Mouse (Mus musculus) right cerebral cortex, postnatal 36 days (tissue): ENCODE data around the gene Fam89a.

Source experiments
- DNase-seq, 2 experiments: peaks; one replicate each; pipeline ENCODE4 v3.0.0; 2022; ENCODE audit warnings: low spot score in 2 of 2, mixed read lengths in 1 of 2

Fam89a gene

DNA sequence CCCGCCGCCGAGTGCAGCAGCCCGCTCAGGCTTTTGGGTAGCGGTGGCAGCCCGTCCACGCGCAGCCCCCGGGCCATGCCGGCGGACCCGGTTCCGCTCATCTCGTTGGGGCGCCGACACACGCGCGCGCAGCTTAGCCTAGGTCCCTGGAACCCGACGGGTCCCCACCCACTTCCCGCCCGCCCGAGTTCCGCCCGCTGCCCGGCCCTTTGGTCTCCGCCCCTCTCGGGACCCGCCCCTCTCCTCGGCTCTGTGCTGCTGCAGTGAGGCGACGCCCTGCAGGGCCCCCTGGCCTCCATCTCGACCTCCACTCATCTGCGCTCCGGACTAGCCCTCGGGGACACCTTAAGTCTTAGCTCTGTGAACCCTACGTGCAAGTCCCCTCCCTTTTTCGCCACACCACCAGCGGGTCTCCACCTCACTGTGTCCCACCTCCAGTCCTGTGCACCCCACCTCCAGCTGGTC is at the start of gene Fam89a:
Gene Fam89a (minus strand): TSS at position 124 of the 465 bp plus-strand sequence.
- DNase-seq, result no peak

- no peak for DNase-seq
Measured at GRCm38 (mm10) chr8:124800542-124800941, 48.9 kb upstream of the Fam89a start.

GRCm38 (mm10) chr8:124795781-124796488 is 44.3 kb upstream of the Fam89a start:
- DNase-seq, result no peak

- peak; percentile 63 to 71 for DNase-seq
Measured at GRCm38 (mm10) chr8:124794486-124794780, 42.8 kb upstream of the Fam89a start.

GRCm38 (mm10) chr8:124793661-124794485 is 42.2 kb upstream of the Fam89a start:
- peak in 1 of 2 experiments; percentile 12 for DNase-seq

DNA sequence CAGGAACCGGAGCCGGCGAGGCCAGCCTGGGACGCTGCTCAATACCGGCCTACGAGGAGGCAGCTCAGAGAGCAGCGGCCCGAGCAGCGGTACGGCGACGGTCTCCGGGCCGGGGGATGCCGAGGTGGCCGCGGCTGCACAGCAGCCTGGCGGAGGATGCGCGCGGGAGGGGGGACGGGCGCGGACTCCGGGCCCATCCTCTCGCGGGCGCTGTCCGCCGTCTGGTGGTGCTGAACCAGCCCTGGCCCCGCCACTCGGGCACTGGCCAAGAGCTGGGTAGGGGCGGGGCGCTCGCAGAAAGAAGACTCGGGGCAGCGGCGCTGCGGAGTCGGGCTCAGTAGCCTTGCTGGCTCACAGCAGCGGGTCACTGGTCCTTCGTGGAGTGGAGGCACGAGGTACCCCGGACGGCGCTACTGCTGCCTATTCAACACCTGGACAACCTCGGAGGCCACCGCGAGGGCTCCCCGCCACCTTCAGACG is 41.6 kb upstream of the Fam89a start:
- peak; percentile 33 to 45 for DNase-seq

GRCm38 (mm10) chr8:124792708-124793107 is 41.1 kb upstream of the Fam89a start, which contains the start of gene Trim67:
Trim67 (plus strand) TSS chr8:124793092.
- peak; percentile 24 to 30 for DNase-seq

DNA sequence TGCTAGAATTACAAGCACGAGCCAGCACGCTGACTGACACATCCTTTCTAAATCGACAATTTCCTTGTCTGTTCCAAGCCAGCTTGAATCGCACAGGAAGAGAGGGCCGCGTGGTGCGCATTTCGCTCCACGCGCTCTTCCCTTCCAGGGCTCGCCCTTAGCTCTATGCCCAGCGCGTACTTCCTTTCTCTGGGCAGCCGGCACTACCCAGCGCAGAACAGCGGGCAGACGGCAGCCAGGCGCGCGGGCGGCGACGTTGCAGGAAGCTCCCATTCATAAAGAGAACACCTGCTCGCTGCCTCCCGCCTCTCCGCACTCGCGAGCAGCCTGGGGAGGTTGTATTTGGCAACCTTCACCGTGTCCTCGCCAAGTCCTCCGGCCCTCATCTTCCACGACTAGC is 40.6 kb upstream of the Fam89a start:
- DNase-seq, result peak; percentile 44 to 62

- DNase-seq, result no peak
Measured at GRCm38 (mm10) chr8:124791751-124792150, 40.1 kb upstream of the Fam89a start.

GRCm38 (mm10) chr8:124790676-124791075 is 39.0 kb upstream of the Fam89a start:
- no peak for DNase-seq

- DNase-seq, result peak; percentile 69 to 72
Measured at GRCm38 (mm10) chr8:124784613-124785012, 33.0 kb upstream of the Fam89a start.

- no peak for DNase-seq
Measured at GRCm38 (mm10) chr8:124783228-124783627, 31.6 kb upstream of the Fam89a start.

DNA sequence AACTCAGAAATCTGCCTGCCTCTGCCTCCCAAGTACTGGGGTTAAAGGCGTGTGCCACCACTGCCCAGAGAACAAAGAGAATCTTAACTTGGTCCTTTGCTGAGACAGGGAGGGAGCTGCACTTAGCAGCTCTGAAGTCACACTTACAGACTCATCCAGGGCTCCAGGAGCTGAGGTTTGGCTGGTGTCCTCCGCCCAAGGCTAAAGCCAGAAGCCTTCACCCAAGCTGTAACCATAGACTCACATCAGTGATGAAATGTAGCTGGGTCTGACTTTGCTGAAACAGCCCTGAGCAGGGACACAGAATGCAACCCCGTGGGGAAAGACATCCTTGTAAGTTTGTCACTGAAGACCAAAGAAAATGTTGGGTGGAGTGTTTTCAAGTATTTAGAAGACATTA is 30.8 kb upstream of the Fam89a start:
- no peak for DNase-seq

GRCm38 (mm10) chr8:124780236-124780635 is 28.6 kb upstream of the Fam89a start:
- no peak for DNase-seq

GRCm38 (mm10) chr8:124775695-124776094 is 24.1 kb upstream of the Fam89a start:
- DNase-seq, result peak; percentile 42 to 51

DNA sequence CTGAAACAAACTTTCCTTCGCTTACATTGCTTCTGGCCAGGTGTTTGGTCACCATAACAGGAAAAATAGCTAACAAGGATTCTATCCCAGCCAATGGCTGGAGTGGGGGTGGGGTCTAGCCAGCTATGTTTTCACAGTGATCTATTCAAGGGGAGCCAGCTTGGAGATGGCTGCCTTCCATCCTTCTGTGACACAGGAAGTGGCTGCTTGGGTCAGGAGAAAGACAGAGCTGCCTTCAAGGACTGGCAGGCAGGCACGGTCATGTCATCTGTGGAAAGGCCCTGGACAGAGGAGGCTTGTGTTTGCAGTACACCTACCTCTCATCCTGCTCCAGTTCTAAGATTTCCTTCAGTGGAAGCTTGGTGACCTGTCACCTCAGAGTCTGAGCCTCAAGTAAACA is 20.8 kb upstream of the Fam89a start:
- DNase-seq, result no peak

DNA sequence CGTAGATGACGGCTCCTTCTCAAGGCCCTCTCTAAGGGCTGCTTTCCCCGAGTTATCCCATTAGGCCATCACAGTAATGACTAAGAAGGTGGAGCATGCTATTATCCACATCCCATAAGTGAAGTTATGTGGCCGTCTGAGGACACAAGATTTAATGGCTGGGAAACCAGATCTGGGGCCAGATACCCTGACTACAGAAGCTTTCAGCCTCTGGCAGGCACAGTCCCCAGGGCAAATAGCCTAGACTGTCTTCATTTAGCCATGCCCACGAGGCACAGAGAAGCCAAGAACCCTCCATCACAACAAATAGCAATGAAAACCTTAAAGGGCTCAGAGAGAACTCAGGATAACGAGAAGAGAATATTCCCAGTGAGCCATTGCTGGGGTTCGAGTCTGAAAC is 11.4 kb upstream of the Fam89a start:
- DNase-seq, result no peak

- no peak for DNase-seq
Measured at GRCm38 (mm10) chr8:124758544-124758943, 6.9 kb upstream of the Fam89a start.

GRCm38 (mm10) chr8:124756601-124757000 is 5.0 kb upstream of the Fam89a start:
- no peak for DNase-seq

DNA sequence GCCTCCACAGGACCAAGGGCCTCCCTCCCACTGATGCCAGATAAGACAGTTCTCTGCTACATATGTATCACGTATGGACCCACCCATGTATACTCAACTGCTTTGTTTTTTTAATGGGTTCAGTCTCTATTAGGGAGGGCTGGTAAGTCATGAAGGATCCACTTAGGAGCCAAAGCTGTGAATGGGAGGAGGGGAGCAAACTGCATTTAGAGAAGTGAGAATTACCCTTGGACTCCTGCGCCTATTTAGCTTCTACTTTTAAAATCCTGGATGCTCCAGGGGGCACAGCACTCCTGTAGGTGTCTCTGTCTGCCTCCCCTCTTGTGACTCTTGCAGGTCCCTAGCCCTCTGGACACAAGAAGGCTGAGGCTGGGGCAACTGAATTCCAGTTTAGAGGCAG is 4.5 kb upstream of the Fam89a start:
- DNase-seq, result no peak

GRCm38 (mm10) chr8:124755481-124755880 is 3.8 kb upstream of the Fam89a start:
- DNase-seq, result no peak

- DNase-seq, result no peak
Measured at GRCm38 (mm10) chr8:124754792-124755190, 3.2 kb upstream of the Fam89a start.
